Mouse (Mus musculus) ES-CJ7 (cell line): ENCODE measurements around the gene Zmynd8.

Experiments
- DNase-seq: peaks from one replicate; pipeline ENCODE4 v3.0.0; 2011; ENCODE audit warnings: low read depth, low spot score

The Zmynd8 gene

DNA sequence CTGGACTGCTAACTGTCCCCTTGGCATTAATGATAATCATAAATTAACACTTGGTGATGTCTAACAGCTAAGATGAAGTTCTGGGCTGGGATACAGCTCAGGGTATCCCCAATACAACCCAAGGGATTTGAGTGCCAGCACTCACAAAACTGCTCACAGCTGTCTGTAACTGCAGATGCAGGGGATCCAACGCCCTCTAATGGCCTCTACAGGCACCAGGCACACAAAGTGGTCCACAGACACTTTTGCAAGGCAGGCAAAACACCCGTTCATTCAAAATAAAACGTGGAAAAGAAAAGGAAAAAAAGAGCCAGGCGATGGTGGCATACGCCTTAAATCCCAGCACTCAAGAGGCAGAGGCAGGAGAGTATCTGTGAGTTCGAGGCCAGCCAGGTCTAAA is 658 bp upstream of the Zmynd8 start:
- peak; percentile 75 for DNase-seq

DNA sequence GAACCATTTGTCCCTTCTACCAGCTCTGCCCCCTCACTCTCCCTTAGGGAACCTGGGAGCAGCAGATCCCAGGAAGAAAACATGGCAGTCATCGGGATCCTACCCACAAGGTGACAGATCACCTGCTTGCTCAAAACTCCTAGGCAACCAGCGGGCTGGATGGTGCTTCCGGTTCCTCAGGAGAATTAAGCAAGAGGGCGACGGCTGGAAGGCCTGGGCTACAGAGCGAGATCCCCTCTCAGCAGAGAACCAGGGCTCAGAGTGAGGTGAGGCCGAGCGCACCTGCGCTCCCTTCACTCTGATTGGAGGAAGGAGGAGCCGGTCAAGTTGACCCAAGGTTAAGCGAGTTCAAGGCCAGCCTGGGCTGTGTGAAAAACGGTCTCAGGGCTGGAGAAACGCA is 2.6 kb downstream of the Zmynd8 start:
- no peak for DNase-seq

DNA sequence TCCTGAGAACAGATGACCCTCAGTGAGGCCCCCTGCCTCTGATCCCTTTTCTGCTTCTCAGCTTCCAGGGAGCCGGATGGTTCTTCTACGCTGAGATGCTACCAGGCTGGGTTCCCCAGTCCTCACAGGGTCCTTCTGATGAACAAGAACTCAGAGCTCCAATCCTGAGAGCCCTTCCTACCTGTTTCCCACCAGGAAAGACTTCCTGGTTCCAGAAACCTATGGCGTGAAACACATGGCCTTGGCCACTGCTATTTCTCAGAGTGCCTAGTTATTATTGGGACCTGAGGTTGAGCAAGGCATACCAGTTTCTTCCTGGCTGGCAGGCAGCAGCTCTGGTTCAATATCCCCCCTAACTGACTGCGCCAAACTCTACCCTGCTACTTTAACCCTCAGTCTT is 3.1 kb downstream of the Zmynd8 start:
- DNase-seq: no peak

DNA sequence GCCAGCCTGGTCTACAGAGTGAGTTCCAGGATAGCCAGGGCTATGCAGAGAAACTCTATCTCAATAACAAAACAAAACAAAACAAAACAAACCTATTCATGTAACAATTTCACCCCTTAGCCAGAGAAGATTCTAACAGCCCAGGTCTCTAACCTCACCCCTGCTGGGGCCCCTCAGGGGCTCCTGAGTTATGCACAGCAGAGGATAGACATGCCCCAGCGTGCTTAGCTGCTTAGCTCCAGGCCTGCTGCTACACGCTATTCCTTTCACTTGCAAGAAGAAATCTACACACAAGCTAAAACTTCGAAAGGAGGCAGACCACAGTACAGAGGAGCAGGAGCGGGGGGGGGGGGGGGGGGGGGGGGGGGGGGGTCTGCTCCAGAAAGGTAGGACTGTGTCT is 4.3 kb downstream of the Zmynd8 start:
- peak; percentile 80 for DNase-seq

DNA sequence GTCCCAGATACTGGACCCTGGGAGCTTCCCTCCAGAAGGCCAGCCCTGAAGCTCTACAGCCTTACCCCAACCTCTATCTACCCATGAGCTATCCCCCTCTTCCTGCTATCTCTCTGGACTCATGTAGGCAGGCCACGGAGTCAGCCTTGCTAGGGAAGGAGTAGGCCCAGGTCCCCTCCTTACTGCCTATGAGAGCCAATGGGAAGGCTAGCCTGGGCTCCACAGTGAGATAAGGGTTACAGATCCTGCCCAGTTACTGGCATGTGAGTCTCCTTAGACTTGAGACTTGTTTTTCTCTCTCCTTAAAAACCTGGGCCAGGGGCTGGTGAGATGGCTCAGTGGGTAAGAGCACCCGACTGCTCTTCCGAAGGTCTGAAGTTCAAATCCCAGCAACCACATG is 5.6 kb downstream of the Zmynd8 start:
- DNase-seq: no peak

DNA sequence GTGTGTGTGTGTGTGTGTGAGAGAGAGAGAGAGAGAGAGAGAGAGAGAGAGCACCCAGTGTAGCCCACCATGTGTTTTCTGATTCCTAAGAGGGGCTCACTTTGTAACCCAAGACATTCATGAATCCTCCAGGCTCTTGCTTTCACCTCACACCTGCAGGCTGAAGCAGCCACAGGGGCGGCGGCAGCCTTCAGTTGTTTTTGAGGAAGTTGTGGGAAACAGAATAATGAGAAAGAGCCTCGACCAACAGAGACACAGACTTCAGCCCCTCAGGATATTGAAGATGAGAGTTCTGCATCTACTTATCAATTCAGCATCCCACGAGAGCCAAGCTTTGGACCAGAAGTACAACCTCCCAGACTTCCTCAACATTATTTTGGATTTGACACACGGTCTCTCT is 6.2 kb downstream of the Zmynd8 start:
- no peak for DNase-seq

DNA sequence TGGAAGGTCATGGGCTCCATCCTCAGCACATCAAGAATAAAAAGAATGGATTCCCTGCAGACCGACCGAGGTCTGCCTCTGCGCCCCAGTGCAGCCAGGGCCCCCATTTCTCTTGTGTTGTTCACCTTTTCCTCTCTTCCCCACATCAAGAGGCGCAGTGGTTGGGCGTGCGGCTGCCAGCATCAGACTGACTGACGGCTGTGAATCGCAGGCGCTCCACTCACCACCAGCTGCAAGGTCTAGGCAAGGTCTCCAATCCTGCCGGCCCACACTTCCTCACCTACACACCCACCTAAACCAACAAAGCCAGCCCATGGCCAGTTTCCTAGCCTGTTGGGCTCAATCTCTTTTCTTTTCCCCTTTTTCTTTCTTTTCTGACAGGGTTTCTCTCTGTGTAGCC is 8.4 kb downstream of the Zmynd8 start:
- no peak for DNase-seq

DNA sequence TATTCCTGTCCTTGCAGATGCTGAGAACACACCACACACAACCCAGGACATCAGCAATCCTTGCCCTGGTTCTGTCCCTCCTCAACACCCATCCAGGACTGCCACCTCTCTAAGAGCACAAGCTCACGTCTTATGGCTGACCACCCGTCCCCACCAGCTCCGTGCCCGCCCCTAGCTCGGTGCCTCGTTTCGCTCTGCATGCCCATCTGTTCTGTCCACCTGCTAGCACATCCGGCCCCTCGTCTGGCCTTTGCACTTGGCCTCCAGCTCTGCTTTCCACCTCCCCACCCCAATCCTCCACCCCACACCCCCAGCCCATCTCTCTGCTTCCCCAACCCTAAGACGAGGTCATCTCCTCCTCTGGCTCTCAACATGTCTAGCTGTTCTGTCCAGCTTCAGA is 8.9 kb downstream of the Zmynd8 start:
- no peak for DNase-seq

DNA sequence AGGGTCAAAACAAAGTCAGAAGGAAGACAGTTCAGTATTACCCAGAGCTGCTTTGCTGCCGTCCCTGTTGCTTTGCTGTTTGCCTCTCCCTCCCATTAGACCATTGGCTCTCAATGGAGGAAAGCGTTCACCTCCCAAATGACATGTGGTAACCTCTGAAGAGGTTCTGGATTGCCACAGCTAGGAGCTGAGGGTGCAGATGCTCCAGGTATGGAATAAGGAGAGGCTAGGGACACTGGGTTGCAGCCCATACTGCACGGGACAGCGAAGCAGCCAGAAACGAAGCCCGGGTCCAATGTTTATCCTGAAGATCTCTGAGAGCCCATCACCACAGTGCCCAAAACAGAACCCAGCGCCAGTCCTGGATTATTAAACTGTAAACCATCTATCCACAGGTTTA is 9.6 kb downstream of the Zmynd8 start:
- DNase-seq: no peak

DNA sequence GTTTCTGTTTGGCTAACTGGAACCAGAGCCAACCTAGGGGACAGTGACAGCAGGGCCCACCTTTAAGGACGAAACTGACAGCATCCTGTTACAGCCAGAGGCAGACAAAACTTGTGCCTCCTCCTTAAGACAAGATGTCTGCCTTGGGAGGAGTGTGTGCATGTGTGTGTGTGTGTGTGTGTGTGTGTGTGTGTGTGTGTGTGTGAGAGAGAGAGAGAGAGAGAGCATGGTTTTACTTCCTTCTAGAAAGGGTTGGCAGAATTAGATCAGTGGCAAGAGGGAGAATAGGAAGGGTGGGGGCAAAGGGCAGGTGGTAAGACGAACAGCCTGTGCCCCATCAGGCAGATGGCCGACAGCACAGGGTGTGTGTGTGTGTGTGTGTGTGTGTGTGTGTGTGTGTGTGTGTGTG is 10.0 kb downstream of the Zmynd8 start:
- DNase-seq: no peak

DNA sequence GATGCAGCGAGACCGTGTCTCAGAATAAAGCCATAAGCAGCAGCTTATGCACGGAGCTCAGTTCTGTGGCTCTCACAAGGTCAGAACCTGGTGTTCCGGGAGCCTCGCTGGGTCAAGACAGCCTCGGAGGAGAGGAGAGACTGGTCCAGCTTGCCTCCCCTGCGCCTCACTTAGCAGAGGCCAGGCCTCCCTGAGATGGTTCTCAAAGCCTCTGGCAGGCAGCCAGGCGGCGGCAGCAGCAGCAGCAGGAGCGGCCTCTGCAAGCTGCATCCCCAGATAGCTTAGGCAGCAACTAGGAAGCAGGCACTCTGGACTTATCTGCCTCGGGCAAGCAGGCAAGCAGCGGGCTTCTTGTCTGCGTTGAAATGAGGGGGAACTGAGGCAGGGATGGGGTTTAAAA is 10.4 kb downstream of the Zmynd8 start:
- no peak for DNase-seq

DNA sequence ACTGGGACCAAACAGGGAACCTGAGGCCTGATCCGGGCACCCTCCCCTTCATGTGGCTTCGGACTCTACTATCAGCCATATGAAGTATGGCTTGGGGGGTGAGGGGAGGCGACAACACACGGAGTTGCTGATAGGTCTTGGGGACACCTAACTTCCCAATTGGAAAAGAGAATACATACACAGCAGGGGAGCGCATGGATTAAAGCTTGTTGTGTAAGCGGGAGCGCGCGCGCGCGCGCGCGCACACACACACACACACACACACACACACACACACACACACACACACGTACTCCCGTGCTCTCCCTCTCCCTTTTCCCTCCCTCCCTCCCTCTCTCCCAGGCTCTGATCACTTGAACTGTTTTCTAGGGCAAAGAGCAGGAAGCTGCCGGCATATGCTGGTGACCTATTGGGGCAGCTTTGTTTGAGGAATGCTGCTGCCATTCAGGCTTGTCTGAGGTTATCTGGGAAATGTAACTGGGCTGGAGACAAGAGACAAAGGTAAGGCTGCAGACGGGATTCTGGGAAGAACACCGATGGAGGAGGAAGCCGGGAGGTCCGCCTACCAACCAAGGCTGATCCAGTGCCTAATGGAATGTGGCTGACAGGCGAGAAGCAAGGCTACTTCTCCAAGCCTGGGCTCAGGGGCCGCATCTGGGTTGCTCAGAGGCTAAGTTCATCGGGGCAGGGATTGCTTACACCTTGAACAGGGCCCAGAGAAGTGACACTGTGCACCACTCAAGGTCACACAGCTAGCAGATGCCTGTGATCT is 11.8 kb downstream of the Zmynd8 start:
- peak; percentile 66 for DNase-seq

DNA sequence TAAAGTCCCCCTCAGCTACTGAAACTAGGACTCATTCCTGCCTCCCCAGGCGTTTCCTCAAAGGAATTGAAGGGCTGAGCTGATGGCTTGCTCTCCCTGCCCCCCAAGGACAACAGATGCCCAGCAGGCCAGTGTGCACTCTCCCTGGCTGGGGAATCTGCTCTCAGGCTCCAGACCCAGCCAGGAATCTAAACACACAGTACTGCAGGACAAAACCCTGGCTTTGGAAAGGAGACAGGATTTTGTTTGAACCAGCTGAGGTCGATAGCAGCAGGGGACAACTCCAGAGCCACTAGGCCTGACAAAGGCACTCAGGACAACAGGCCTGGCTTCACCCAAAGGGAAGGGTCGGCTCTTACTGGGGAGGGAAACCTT is 12.3 kb downstream of the Zmynd8 start:
- no peak for DNase-seq

DNA sequence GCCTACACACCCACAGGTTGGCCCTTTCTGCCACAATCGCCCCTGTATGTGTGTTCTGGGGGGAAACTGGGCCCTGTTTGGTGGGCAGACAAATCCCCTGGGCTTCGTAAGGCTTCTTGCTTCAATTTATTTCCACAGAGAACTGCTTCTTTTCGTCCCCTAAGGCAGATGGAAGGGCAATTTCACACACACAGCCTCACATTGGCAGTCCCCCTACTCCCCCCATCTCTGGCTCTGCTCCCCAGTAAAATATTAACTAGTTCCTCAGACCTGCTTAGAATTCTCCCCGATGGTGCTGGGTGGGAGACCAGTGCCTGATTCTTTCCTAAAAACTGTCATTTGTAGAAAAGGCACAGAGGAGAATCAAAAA is 12.9 kb downstream of the Zmynd8 start:
- no peak for DNase-seq

DNA sequence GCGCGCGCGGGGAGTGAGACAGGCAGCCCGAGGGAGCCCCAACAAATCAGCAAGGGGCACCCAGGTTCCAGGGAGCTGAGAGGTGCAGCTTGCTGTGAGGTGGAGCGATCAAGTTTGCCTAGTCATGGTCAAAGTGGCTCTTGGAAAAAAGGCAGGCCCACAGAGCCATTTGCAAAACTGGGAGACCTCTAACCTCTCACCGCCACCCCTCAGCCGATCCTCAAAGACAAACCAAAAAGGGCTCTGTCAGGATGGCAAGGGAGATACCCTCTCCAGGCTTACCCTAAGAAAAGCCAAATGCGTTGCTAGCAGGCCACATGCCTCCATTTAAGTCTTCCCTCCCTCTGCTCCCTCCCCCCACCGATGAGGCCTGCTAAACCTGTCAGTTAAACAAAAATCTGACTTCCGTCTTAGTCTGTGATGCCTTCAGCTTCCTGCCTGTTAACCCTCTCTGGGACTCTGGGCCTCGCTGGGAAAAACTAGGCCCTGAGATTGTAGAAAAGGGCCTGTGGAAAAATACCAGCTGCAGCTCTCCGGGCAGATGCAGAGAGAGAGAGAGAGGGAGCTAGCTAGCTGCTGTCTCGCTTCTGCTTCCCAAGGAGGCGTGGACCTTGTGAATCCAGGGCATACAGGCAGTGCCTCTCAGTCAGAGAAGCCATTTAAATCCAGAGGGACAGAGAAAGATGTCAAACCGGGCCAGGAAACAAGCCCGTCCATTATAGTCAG is 13.4 kb downstream of the Zmynd8 start:
- DNase-seq: peak; percentile 49

DNA sequence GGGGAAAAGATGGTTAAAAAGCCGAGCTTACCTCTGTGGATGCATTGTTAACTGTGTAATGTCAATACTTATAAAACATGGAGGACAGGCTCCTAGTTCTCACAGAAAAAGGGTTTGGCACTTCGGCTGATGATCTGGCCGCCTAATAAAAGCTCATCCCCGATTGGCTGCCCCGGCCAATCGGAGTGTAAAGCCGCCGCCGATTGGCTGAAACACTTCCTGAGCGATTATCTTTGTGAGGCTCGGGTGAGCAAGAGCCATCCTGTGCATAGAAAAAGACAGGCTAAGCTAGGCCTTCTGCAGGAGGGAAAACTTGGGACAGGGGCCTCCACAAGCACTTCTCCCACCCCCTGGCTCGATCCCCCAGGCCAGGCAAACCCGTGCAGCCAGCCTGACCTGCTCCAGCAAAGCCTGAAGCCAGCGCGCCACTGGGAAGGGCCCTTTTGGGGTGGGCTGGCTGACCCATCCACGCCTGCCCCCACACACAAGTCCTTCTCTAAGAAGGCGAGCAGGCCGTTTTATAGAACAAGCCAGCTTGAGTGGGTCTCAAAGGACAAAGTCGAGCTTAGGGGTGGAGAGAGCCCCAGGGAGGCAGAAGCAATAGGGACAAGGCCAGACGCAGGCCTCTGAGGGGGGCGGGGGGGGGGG is 14.1 kb downstream of the Zmynd8 start:
- DNase-seq: peak; percentile 90

DNA sequence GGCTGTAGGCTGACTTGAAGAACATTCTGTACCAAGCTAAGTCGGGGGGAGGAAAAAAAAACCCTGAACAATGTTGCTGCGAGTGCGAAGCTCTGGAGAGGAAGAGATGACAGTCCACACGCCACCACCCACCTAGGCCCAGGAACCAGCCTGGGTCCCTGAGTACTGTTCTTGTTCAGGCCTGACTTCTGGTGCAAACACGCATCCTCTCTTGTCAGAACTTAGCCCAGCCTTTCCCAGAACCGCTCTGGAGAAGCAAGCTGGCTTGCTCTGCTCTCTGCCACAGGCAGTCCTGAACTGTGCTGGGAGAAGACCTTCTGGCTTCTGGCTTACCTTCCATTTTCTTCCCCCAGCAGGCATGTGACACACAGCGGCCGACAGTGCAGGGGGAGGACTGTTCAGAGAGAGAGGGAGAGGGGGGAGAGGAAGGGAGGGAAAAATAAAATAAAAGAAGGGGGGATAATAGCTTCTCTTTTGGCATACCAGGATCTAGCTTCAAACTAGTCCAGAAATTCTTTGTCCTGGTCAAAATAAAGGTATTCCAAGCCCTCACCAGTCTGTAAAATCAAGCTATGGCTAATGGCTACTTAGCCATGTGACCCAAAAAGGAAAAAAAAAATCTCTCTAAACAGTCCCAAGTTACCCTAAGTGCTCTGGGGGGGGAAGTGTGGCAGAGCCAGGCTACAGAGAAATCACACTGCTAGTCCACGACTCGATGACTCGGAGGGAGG is 14.8 kb downstream of the Zmynd8 start:
- DNase-seq: no peak

DNA sequence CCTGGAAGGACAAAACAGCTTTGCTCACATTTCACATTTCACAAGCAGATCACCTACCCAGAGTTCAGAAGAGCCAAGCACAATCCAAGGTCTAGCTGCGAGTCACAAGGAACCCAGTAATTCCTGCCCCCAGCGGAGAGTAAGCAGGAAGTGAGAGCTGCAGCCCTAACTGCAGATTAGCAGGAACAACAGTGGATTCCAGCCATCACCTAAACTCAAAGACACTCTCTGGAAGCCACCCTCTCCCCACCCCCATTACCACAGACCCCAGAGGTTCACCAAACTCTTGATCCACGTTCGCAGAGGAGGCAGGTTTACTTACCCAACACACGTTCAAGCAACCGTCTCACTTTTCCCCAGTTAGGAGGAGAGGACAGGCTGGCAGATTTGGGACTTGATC is 15.8 kb downstream of the Zmynd8 start:
- peak; percentile 57 for DNase-seq

DNA sequence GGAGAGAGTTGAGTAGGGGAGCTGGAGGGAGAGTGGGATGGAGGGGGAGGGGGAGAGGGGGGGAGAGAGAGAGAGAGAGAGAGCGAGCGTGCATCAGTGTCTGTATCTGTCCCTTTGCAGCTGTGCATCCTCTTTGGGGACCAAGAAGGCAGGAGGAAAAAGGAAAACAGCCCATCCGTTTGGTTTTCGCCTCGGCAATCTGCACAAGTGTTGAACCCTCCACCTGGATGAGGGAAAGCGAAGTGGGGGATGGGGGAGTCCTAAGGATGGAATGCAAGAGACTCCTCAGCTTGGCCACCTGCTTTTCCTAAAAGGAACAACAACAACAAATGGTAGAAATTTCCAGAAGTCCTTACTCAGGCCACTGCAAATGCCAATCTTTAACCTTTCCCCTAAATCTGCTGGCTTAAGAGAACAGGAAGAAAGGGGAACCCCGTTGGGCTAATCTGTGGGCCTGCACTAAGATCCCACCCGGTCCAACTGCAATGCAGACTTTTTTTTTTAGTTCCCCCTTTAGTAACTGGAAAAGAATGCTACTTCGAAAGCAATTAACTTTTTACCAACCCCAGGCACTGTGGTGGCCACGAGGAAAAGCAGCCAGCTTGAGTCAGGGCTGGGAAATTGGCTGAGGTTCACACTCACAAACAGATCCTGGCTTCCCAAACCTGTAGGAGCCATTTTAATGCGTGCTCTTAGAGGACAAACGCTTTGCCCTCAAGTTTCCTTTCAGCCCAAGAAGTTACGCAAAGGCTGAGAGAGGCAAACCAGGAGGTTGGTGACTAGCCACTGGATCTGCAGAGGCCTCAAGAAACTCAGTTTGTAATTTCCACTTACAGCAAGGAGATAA is 17.0 kb downstream of the Zmynd8 start:
- DNase-seq: peak; percentile 81

DNA sequence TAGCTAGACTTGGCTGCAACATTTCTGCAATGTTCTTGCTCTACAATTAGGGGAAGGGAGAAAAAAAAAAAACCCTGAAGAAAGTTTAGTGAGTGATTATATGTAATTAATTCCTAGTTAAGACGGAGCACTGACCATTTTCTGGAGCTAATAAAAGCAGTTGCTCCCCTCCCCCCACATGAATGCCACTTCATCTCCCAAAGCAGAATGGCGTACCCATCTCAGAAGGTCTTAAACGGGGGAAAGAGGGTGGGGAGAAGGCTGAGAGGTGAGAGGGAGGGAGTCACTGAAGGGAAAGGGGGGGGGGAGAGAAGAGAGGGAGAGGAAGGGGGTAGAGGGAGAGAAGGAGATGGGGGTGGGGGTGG is 17.6 kb downstream of the Zmynd8 start:
- DNase-seq: peak; percentile 53

DNA sequence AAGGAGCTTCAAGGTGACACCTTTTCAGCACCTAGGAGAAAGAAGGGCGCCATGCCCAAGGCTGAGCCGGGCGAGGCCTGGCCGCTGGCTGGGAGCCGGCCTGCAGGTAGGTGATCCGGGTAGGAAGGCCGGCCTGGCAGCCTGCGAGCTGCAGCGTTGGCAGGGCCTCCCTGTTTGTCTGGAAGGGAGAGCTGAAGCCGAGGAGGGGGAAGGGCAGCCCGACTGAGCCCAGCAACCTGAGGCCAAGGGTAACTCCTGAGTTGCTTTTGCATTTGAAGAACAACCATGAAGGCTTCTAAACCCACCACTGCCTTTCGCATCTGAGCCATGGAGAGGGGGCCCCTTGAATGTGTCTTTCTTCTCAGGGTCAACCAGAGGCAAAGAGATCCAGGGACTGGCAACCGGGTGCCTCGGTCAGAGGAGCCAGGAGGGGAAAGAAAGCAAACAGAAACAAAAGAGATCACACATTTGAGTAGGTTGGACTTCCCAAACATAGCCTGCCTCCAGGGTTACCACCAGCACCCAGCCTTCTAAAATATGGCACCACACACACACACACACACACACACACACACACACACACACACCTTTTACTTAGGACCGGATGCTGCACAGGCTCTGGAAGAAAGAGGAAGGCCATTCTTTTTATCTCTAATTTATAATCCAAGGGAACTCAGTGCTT is 18.2 kb downstream of the Zmynd8 start:
- peak; percentile 60 for DNase-seq
